9 mouse cellular contexts compared by ENCODE assay signal in the genomic region with DNA sequence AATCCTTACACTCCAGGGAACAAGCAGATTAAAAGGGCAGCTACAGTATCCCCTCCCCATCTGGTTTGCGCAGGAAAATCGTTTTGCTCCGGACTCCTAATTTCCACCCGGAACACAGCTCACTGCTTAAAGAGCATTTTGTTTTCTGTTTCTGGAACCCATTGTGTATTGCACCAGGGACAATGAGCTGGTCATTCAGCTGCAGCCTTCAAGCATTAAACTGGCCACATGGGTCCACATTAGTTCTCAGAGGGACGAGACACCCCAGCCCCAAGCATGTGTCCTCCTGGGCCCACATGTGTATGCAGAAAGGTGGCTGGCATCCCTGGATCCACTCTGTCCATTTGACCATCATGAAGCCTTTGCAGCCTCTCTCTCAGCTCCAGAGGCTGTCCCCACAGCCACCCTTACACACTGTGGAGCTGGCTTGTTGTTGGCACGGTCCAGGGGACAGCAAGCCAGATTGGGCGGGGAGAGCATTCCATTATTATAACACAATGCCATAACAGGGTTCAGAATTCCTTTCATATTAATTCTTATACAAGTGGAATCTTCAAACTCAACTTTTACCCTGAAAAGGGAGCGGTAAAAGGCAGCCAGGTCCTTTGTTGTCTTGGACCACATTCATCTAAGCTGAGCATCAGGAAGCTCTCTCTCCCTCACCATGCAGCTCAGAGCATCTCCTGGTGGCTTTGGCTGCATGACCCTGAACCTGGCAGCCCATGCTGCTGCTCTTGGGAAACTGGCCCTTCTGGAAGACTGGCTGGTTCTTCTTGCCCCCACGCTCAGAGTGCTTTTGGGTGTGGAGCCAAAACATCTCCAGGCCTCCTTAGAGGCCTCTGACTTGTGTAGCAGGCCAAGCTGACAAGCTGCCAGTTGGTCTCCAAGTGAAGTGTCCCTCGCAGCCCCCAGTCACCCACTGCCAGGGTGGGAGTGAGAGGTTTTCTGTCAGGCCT.
DNase-seq lines count a peak whose midpoint lies in the region; ATAC-seq lines count a peak whose summit lies in the region.
"Had no signal": no experiment of that assay in that cellular context is flagged by ENCODE, and none has a peak within 500 bp of the region (broad histone marks: within the 10 kb centered on the region; RNA-seq: fewer than 3 reads in every experiment).

No protein-coding gene starts in this region.

- intact Hi-C loops in heart, postnatal 25 days (cut with DNase I): loop anchor here (5.0 kb wide), 5 partner anchors 41 to 379 kb away; no protein-coding TSS in a partner anchor

- H3K9me3 ChIP-seq in midbrain, embryonic 11.5 days (ENCODE audit: control insufficient read depth, low read length): no peaks in the 10 kb centered on the region
- H3K9me3 ChIP-seq: lung, embryonic 15.5 days; stomach, embryonic 15.5 days had no signal

- peak; percentile 39 to 64 for DNase-seq in urinary bladder, postnatal 4 days (ENCODE audit: low spot score in 2 of 2)
- DNase-seq in urinary bladder, postnatal 10 days (ENCODE audit: low spot score): no peak
- peak; percentile 43 for DNase-seq in fat pad, adult 2 months (ENCODE audit: extremely low read depth, low read depth, low spot score)
- DNase-seq in heart, postnatal 25 days (ENCODE audit: low spot score): peak; percentile 60
- peak; percentile 75 for DNase-seq in lung, postnatal 36 days
- DNase-seq in midbrain, embryonic 11.5 days (ENCODE audit: low spot score, missing footprints): no peak

- no peak for ATAC-seq in erythroid progenitor cell, adult 5-6 weeks (replicated peaks; ENCODE audit: low FRiP score, poor library complexity, severe bottlenecking)
- no peak for ATAC-seq in midbrain, embryonic 11.5 days (ENCODE audit: low FRiP score)

- 90% methylated on average over 10 of the region's 10 CpGs for WGBS in midbrain, embryonic 11.5 days

- H3K36me3 ChIP-seq in midbrain, embryonic 11.5 days (ENCODE audit: control insufficient read depth, insufficient read depth, low read length): no peaks in the 10 kb centered on the region
- H3K36me3 ChIP-seq: lung, embryonic 15.5 days; stomach, embryonic 15.5 days had no signal

- H3K4me2 ChIP-seq in midbrain, embryonic 11.5 days: no peak overlapping the region
- H3K4me2 ChIP-seq: lung, embryonic 15.5 days; stomach, embryonic 15.5 days had no signal

- peaks cover 19% of the 10 kb centered on the region for H3K4me1 ChIP-seq in midbrain, embryonic 11.5 days (ENCODE audit: control insufficient read depth, insufficient read depth, low read length)

- H3K9ac ChIP-seq in midbrain, embryonic 11.5 days (ENCODE audit: low read length): no peak overlapping the region
- H3K9ac ChIP-seq: lung, embryonic 15.5 days; stomach, embryonic 15.5 days had no signal

- no peak overlapping the region for H3K27ac ChIP-seq in midbrain, embryonic 11.5 days (ENCODE audit: low read depth, low read length)
- H3K27ac ChIP-seq: lung, embryonic 15.5 days; stomach, embryonic 15.5 days had no signal

- no peaks in the 10 kb centered on the region; the same call in 1 of the 2 replicates for H3K27me3 ChIP-seq in midbrain, embryonic 11.5 days (ENCODE audit: control insufficient read depth, insufficient read depth, low read length)
- H3K27me3 ChIP-seq: lung, embryonic 15.5 days; stomach, embryonic 15.5 days had no signal

- no peak overlapping the region for H3K4me3 ChIP-seq in midbrain, embryonic 11.5 days (ENCODE audit: low read depth, low read length)
- H3K4me3 ChIP-seq: lung, embryonic 15.5 days; stomach, embryonic 15.5 days had no signal

Comparison
In these comparisons a context has a peak if more than half of its experiments do, and no peak if none do; other contexts are left out.
1. DNase-seq: peak in urinary bladder, postnatal 4 days (2 of 2), fat pad, adult 2 months (single experiment), heart, postnatal 25 days (single experiment) and lung, postnatal 36 days (single experiment); none in urinary bladder, postnatal 10 days (single experiment) and midbrain, embryonic 11.5 days (single experiment).